26 mouse cellular contexts compared by ENCODE assay signal in the genomic region with DNA sequence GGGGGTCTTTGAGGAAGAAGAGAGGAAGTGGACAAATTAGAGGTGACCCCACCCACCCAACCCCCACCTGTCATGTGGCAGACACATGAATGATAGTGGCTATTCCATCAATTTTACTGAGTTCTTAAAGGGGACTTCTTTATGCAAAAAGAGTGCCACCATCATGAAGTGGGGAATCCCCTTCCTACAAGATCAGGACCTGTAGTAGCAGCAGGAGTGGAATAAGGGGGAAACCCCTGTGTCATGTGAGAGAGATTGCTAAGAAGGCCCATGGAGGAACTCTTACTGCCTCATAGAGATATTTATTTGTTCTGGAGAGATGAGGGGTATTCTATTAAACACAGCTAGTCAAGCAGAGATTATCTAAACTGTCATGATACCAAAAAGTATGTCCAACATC.
"Had no signal": no experiment of that assay in that cellular context is flagged by ENCODE, and none has a peak within 500 bp of the region (broad histone marks: within the 10 kb centered on the region; RNA-seq: fewer than 3 reads in every experiment).

No protein-coding gene starts in this region.

- H3K4me3 ChIP-seq: heart, embryonic 13.5 days; heart, embryonic 15.5 days; hindbrain, embryonic 13.5 days; hindbrain, embryonic 15.5 days; kidney, embryonic 15.5 days; limb, embryonic 13.5 days; limb, embryonic 15.5 days; liver, embryonic 12.5 days had no signal

- H3K4me2 ChIP-seq: heart, embryonic 11.5 days; heart, embryonic 13.5 days; heart, embryonic 15.5 days; hindbrain, embryonic 13.5 days; hindbrain, embryonic 15.5 days; kidney, embryonic 15.5 days; limb, embryonic 13.5 days; limb, embryonic 15.5 days; liver, embryonic 12.5 days had no signal

- H3K9me3 ChIP-seq: heart, embryonic 13.5 days; heart, embryonic 15.5 days; hindbrain, embryonic 13.5 days; hindbrain, embryonic 15.5 days; kidney, embryonic 15.5 days; limb, embryonic 13.5 days; limb, embryonic 15.5 days; liver, embryonic 12.5 days had no signal

- H3K27ac ChIP-seq: heart, embryonic 13.5 days; heart, embryonic 15.5 days; hindbrain, embryonic 13.5 days; hindbrain, embryonic 15.5 days; hindbrain, postnatal 0 days; kidney, embryonic 15.5 days; kidney, postnatal 0 days; limb, embryonic 13.5 days; limb, embryonic 15.5 days; liver, embryonic 12.5 days; liver, embryonic 14.5 days had no signal

- DNase-seq: gastrocnemius, postnatal 14 days; gastrocnemius, postnatal 36 days; heart, adult 18-20 months; heart, postnatal 14 days; heart, postnatal 36 days; kidney, adult 11 months; kidney, adult 2 months; kidney, adult 9 months; kidney, postnatal 14 days; kidney, postnatal 36 days; layer of hippocampus, adult 9-11 months; layer of hippocampus, postnatal 36 days; left cerebral cortex, postnatal 4 days had no signal

- H3K36me3 ChIP-seq: heart, embryonic 13.5 days; heart, embryonic 15.5 days; hindbrain, embryonic 13.5 days; hindbrain, embryonic 15.5 days; kidney, embryonic 15.5 days; limb, embryonic 13.5 days; limb, embryonic 15.5 days; liver, embryonic 12.5 days had no signal

- ATAC-seq: hindbrain, postnatal 0 days; intestine, embryonic 16.5 days; liver, embryonic 12.5 days had no signal

- H3K4me1 ChIP-seq: heart, embryonic 13.5 days; heart, embryonic 15.5 days; hindbrain, embryonic 15.5 days; limb, embryonic 15.5 days; liver, embryonic 12.5 days had no signal

- H3K27me3 ChIP-seq: heart, embryonic 13.5 days; heart, embryonic 15.5 days; hindbrain, embryonic 13.5 days; hindbrain, embryonic 15.5 days; kidney, embryonic 15.5 days; limb, embryonic 13.5 days; liver, embryonic 12.5 days had no signal

- H3K9ac ChIP-seq: heart, embryonic 13.5 days; heart, embryonic 15.5 days; hindbrain, embryonic 13.5 days; hindbrain, embryonic 15.5 days; kidney, embryonic 15.5 days; limb, embryonic 13.5 days; limb, embryonic 15.5 days; liver, embryonic 12.5 days; liver, embryonic 14.5 days had no signal
